Mouse (Mus musculus) mesoderm, embryonic 11.5 days (tissue): ENCODE measurements around the gene Gm21996.
"Not testable (repeated sequence)": the region's sequence is repeated elsewhere in the genome, so short reads cannot be mapped to it uniquely, and the experiment has no call there.

Source experiments
- DNase-seq: peaks from one replicate; pipeline ENCODE4 v3.0.0-alpha.2; 2012; ENCODE audit warnings: low read depth, low spot score

Gm21996 gene

DNA sequence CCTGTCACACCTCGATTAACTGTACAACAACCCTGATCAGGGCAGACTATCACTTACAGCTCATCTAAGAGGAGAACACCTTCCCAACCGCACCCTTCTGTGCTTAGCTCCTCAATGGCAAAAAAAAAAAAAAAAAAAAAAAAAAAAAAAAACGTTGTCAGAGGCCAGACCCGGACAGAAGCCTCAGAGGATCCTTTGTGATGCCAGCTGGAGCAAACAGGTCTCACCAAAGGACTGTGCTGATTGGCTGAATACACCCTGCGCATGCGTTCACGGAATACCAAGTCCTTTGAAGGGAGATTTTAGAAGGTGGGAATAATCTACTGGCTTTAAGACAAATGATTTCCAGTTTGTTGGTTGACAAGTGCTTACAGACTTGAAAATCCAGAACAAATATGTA lies at the start of gene Gm21996:
TSS of gene Gm21996 (minus strand) at position 101 of the 400 bp plus-strand sequence.
- DNase-seq = not testable (repeated sequence)
